Comparison of ENCODE assay signal across 19 mouse cellular contexts in genomic region chr12:112372234-112373050, GRCm38 (mm10).
DNase-seq lines count a peak whose midpoint lies in the region; ATAC-seq and TF ChIP-seq lines count a peak whose summit lies in the region.
"Had no signal": no experiment of that assay in that cellular context is flagged by ENCODE, and none has a peak within 500 bp of the region (broad histone marks: within the 10 kb centered on the region; RNA-seq: fewer than 3 reads in every experiment).

No protein-coding gene starts in this region.

- peak; percentile 50 to 59 for DNase-seq in cerebellum, postnatal 10 days
- DNase-seq in cerebellum, postnatal 36 days = no peak
- DNase-seq in hindbrain, postnatal 0 days (ENCODE audit: low spot score) = no peak
- DNase-seq in hindbrain, embryonic 11.5 days (ENCODE audit: low spot score) = no peak
- peak; percentile 63 to 78 for DNase-seq in kidney, postnatal 4 days
- no peak for DNase-seq in kidney, adult 8-10 months
- peak; percentile 34 for DNase-seq in brain, embryonic 14.5 days (ENCODE audit: low read depth)
- DNase-seq in T-cell, adult 2 months (ENCODE audit: low spot score) = no peak
- DNase-seq: adrenal gland, postnatal 14 days; cerebellum, adult 11-12 months; heart, postnatal 36 days; thymus, adult 2 months had no signal

- no peak overlapping the region for H3K4me3 ChIP-seq in hindbrain, postnatal 0 days (ENCODE audit: low read length)
- no peak overlapping the region for H3K4me3 ChIP-seq in hindbrain, embryonic 11.5 days (ENCODE audit: low read depth, low read length)
- H3K4me3 ChIP-seq: embryonic facial prominence, embryonic 12.5 days; heart, embryonic 12.5 days; limb, embryonic 15.5 days; liver, embryonic 15.5 days had no signal

- peak; percentile 46; the same call in 1 of the 2 replicates for ATAC-seq in hindbrain, postnatal 0 days
- ATAC-seq in hindbrain, embryonic 11.5 days (ENCODE audit: low FRiP score) = no peak
- ATAC-seq: inflammation-experienced regulatory T-cells, adult 6 months had no signal

- H3K4me2 ChIP-seq in hindbrain, postnatal 0 days (ENCODE audit: low read depth, low read length) = no peak overlapping the region
- H3K4me2 ChIP-seq in hindbrain, embryonic 11.5 days (replicated peaks; ENCODE audit: low read depth, low read length) = no peak overlapping the region
- H3K4me2 ChIP-seq: embryonic facial prominence, embryonic 12.5 days; heart, embryonic 12.5 days; limb, embryonic 15.5 days; liver, embryonic 15.5 days; midbrain, embryonic 11.5 days had no signal

- H3K9ac ChIP-seq in hindbrain, postnatal 0 days (replicated peaks; ENCODE audit: low read length) = no peak overlapping the region
- H3K9ac ChIP-seq in hindbrain, embryonic 11.5 days (ENCODE audit: low read depth, low read length) = no peak overlapping the region
- H3K9ac ChIP-seq: embryonic facial prominence, embryonic 12.5 days; heart, embryonic 12.5 days; limb, embryonic 15.5 days; liver, embryonic 15.5 days had no signal

- H3K27ac ChIP-seq in hindbrain, postnatal 0 days = no peak overlapping the region
- H3K27ac ChIP-seq in hindbrain, embryonic 11.5 days (ENCODE audit: low read depth, low read length) = no peak overlapping the region
- H3K27ac ChIP-seq: embryonic facial prominence, embryonic 12.5 days; limb, embryonic 15.5 days; liver, embryonic 15.5 days; macrophage had no signal

- WGBS in hindbrain, postnatal 0 days = 69% methylated on average over 14 of the region's 14 CpGs
- 83% methylated on average over 14 of the region's 14 CpGs for WGBS in hindbrain, embryonic 11.5 days

- no peak for TF ChIP-seq POLR2A in brain, embryonic 14.5 days (IDR thresholded peaks at IDR 0.05; ENCODE audit: borderline replicate concordance, extremely low read depth, insufficient read depth, insufficient read length, poor library complexity, severe bottlenecking)

- H3K9me3 ChIP-seq in hindbrain, postnatal 0 days (ENCODE audit: low read length) = no peaks in the 10 kb centered on the region
- H3K9me3 ChIP-seq in hindbrain, embryonic 11.5 days (ENCODE audit: control insufficient read depth, low read length) = no peaks in the 10 kb centered on the region
- H3K9me3 ChIP-seq: embryonic facial prominence, embryonic 12.5 days; heart, embryonic 12.5 days; limb, embryonic 15.5 days; liver, embryonic 15.5 days had no signal

- no peaks in the 10 kb centered on the region; the same call in none of the 2 replicates for H3K4me1 ChIP-seq in hindbrain, postnatal 0 days (ENCODE audit: insufficient read depth, low read length)
- no peaks in the 10 kb centered on the region for H3K4me1 ChIP-seq in hindbrain, embryonic 11.5 days (replicated peaks; ENCODE audit: control insufficient read depth, insufficient read depth, low read length)
- H3K4me1 ChIP-seq: heart, embryonic 12.5 days; liver, embryonic 15.5 days had no signal

- peak; percentile 25 for TF ChIP-seq CTCF in hindbrain, postnatal 0 days (IDR thresholded peaks at IDR 0.05; ENCODE audit: low read depth)
- no peak for TF ChIP-seq CTCF in brain, embryonic 14.5 days (IDR thresholded peaks at IDR 0.05; ENCODE audit: borderline replicate concordance, extremely low read depth, insufficient read depth, insufficient read length)

- no peaks in the 10 kb centered on the region for H3K36me3 ChIP-seq in hindbrain, postnatal 0 days (ENCODE audit: insufficient read depth, low read length)
- no peaks in the 10 kb centered on the region for H3K36me3 ChIP-seq in hindbrain, embryonic 11.5 days (ENCODE audit: control insufficient read depth, insufficient read depth, low read length)
- H3K36me3 ChIP-seq: embryonic facial prominence, embryonic 12.5 days; heart, embryonic 12.5 days; limb, embryonic 15.5 days; liver, embryonic 15.5 days had no signal

- no peaks in the 10 kb centered on the region for H3K27me3 ChIP-seq in hindbrain, postnatal 0 days (ENCODE audit: insufficient read depth, low read length)
- 0 out of 2 replicates have a peak, but pooled peaks cover 2% of the 10 kb centered on the region for H3K27me3 ChIP-seq in hindbrain, embryonic 11.5 days (ENCODE audit: control insufficient read depth, insufficient read depth, low read length)
- H3K27me3 ChIP-seq: embryonic facial prominence, embryonic 12.5 days; liver, embryonic 15.5 days had no signal

Comparison
In these comparisons a context has a peak if more than half of its experiments do, and no peak if none do; other contexts are left out.
1. DNase-seq: peak in cerebellum, postnatal 10 days (2 of 2), kidney, postnatal 4 days (2 of 2) and brain, embryonic 14.5 days (single experiment); none in cerebellum, postnatal 36 days (0 of 2), hindbrain, postnatal 0 days (single experiment), hindbrain, embryonic 11.5 days (single experiment), kidney, adult 8-10 months (0 of 2) and T-cell, adult 2 months (single experiment).